Mouse (Mus musculus): ENCODE measurements at regions not wholly inside any gene's neighbourhood (a gene's known extent, or its start where the extent isn't known, plus 50 kb on each side); places are given as distances from the start of the nearest gene placed in this dataset.

DNA sequence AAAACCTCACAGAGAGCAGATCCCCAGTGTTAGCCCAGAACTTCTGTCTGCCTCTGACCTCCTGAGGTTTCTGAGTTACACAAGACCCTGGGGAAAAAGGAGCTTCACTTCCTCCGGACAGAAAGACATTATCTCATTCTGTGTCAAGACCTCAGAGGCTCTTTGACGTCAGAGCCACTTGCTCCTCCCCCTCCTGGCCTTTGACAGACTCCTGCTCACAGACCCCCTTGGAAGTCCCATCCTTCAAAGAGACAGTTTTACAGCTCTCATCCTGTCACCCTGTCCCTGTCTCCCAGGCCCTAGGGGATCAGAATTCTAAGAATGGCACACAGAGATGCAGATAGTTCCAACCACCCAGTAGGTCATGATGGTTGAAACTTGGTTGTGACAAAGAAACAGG lies 206.2 kb upstream of the Tnp1 start:
- no peaks in the 10 kb centered on the region for H3K27me3 ChIP-seq
- ChIA-PET POLR2A (no interaction called here), CTCF (interaction anchor here (1.0 kb wide), 1 partner anchor 13 kb away, joined by 3 read pairs; no protein-coding TSS in a partner anchor)
- no peak for DNase-seq (ENCODE audit: low read depth, low spot score)
- in situ Hi-C loops (cut with MboI; ENCODE audit: low pct_unique_long_range_greater_than_20kb) = no loop called here
- no peak for TF ChIP-seq CTCF (IDR thresholded peaks at IDR 0.05)
- no peak for ATAC-seq

- in situ Hi-C loops (cut with MboI; ENCODE audit: low pct_unique_long_range_greater_than_20kb) = no loop called here
- no peak for ATAC-seq
These were observed 198.7 kb upstream of the Tnp1 start for GRCm38 (mm10) chr1:73214305-73214946.

DNA sequence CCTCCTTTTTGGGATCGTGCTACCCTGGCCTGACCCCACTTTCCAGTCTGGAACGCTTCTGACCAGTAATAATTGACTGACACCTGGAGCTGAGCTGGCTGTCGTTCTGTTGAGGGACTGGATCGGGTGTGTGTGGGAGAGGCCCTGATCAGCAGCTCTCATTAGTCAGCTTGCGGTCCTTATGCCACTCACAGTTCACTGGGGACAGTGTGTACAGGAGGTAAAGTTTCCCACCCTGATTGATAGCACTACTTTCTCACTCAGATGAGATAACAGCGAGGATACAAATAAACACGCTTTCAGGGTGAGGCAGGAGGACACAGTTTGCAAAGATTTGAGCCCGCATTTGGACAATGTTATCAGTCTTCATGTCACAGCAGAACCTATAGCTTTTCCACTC lies 191.7 kb upstream of the Tnp1 start:
- ChIA-PET CTCF (no interaction called here), POLR2A (no interaction called here)
- H3K27me3 ChIP-seq = no peaks in the 10 kb centered on the region
- no peak for DNase-seq (ENCODE audit: low read depth, low spot score)
- in situ Hi-C loops (cut with MboI; ENCODE audit: low pct_unique_long_range_greater_than_20kb) = no loop called here
- no peak for TF ChIP-seq CTCF (IDR thresholded peaks at IDR 0.05)
- no peak for ATAC-seq

More at GRCm38 (mm10) chr1:73214305-73214946, 198.7 kb upstream of the Tnp1 start:
- ChIA-PET CTCF (no interaction called here), POLR2A (no interaction called here)
- TF ChIP-seq CTCF (IDR thresholded peaks at IDR 0.05) = no peak
- no peak for DNase-seq (ENCODE audit: low read depth, low spot score)
- peaks cover 3% of the 10 kb centered on the region for H3K27me3 ChIP-seq

DNA sequence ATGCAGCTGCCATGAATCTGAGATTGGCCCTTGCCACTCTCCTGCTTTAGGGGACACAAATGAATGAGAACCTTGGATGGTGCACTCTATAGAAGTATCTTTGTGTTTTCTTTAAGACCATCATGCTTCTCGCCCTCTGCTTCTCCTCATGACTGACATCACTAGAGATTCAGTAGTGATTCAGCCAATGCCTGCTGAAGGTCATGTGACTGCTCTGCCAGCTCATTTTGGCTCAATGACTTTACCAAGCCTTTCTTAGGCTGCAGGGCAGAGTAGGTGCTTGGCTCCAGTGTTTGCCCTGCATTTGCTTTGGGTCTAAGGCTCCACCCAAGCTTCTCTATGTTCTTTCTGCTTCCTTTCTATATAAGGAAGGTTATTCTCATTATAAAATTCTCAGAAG lies 190.1 kb upstream of the Tnp1 start:
- no peak for TF ChIP-seq CTCF (IDR thresholded peaks at IDR 0.05)

GRCm38 (mm10) chr1:73200112-73200511 lies 184.4 kb upstream of the Tnp1 start:
- DNase-seq (ENCODE audit: low read depth, low spot score) = no peak
- ChIA-PET POLR2A (no interaction called here), CTCF (no interaction called here)
- ATAC-seq = no peak
- TF ChIP-seq CTCF (IDR thresholded peaks at IDR 0.05) = no peak
- H3K27me3 ChIP-seq = no peaks in the 10 kb centered on the region
- in situ Hi-C loops (cut with MboI; ENCODE audit: low pct_unique_long_range_greater_than_20kb) = no loop called here

More for the DNA sequence above, 190.1 kb upstream of the Tnp1 start:
- DNase-seq (ENCODE audit: low read depth, low spot score) (no peak), ATAC-seq (no peak)
- H3K27me3 ChIP-seq = no peaks in the 10 kb centered on the region
- POLR2A ChIA-PET = no interaction called here
- CTCF ChIA-PET = no interaction called here
- in situ Hi-C loops (cut with MboI; ENCODE audit: low pct_unique_long_range_greater_than_20kb) = no loop called here

GRCm38 (mm10) chr1:73190832-73191231 lies 175.1 kb upstream of the Tnp1 start:
- POLR2A ChIA-PET = no interaction called here
- ATAC-seq = no peak
- TF ChIP-seq CTCF (IDR thresholded peaks at IDR 0.05) = no peak
- DNase-seq (ENCODE audit: low read depth, low spot score) = no peak
- H3K27me3 ChIP-seq = no peaks in the 10 kb centered on the region
- CTCF ChIA-PET = no interaction called here
- in situ Hi-C loops (cut with MboI; ENCODE audit: low pct_unique_long_range_greater_than_20kb) = no loop called here

- no peak for TF ChIP-seq CTCF (IDR thresholded peaks at IDR 0.05)
- DNase-seq (ENCODE audit: low read depth, low spot score) = no peak
- CTCF ChIA-PET = no interaction called here
- no peak for ATAC-seq
- POLR2A ChIA-PET = no interaction called here
- in situ Hi-C loops (cut with MboI; ENCODE audit: low pct_unique_long_range_greater_than_20kb) = no loop called here
- H3K27me3 ChIP-seq = no peaks in the 10 kb centered on the region
These were observed 173.1 kb upstream of the Tnp1 start for GRCm38 (mm10) chr1:73188796-73189195.

DNA sequence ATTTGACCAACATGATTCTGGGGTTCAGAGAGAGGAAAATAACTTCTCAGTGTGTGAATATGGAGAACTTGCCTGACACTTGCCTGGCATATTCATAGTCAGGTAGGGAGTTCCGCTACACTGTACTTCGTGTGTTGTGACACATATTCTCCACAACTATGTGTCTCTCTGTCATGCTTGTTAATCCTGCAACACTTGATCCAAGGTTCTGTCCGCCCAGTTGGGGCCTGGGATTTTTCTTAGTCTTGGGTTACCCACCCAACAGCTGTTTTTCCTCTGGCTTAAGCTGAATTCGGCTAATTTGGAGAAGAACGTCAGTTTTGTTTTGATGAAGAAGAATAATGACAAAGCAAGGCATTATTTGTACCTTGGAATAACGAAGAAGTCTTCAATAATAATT lies 168.8 kb upstream of the Tnp1 start:
- in situ Hi-C loops (cut with MboI; ENCODE audit: low pct_unique_long_range_greater_than_20kb) = no loop called here
- ATAC-seq = no peak
- CTCF ChIA-PET = interaction anchor here (1.1 kb wide), 1 partner anchor 13 kb away, joined by 3 read pairs; no protein-coding TSS in a partner anchor

DNA sequence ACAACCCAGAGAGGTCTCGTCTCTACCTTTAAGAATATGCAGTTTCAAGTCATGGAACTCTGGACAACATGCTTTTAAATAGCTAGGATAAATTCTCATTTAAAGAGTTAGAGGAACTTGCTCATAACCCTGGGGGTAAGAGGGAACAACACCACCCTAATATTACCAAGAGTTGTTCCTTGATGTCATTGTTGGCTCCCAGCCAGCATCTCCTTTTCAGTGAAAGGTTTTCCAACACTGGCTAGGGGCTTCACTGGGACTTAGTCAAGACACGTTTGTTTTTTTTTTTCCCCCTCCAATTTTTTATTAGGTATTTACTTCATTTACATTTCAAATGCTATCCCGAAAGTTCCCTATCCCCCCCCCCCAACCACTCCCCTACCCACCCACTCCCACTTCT lies 163.1 kb upstream of the Tnp1 start:
- DNase-seq (ENCODE audit: low read depth, low spot score) (no peak), ATAC-seq (no peak)
- TF ChIP-seq CTCF (IDR thresholded peaks at IDR 0.05) = no peak
- CTCF ChIA-PET = no interaction called here
- no peaks in the 10 kb centered on the region for H3K27me3 ChIP-seq
- in situ Hi-C loops (cut with MboI; ENCODE audit: low pct_unique_long_range_greater_than_20kb) = no loop called here
- POLR2A ChIA-PET = no interaction called here

More for the DNA sequence above, 168.8 kb upstream of the Tnp1 start:
- DNase-seq (ENCODE audit: low read depth, low spot score) = no peak
- H3K27me3 ChIP-seq = no peaks in the 10 kb centered on the region
- no peak for TF ChIP-seq CTCF (IDR thresholded peaks at IDR 0.05)
- POLR2A ChIA-PET = no interaction called here

GRCm38 (mm10) chr1:73177076-73177475 lies 161.4 kb upstream of the Tnp1 start:
- ChIA-PET POLR2A (no interaction called here), CTCF (no interaction called here)
- in situ Hi-C loops (cut with MboI; ENCODE audit: low pct_unique_long_range_greater_than_20kb) = no loop called here
- no peak for TF ChIP-seq CTCF (IDR thresholded peaks at IDR 0.05)
- ATAC-seq = no peak
- DNase-seq (ENCODE audit: low read depth, low spot score) = no peak
- no peaks in the 10 kb centered on the region for H3K27me3 ChIP-seq

- CTCF ChIA-PET = no interaction called here
- H3K27me3 ChIP-seq = no peaks in the 10 kb centered on the region
- POLR2A ChIA-PET = no interaction called here
- no peak for TF ChIP-seq CTCF (IDR thresholded peaks at IDR 0.05)
- ATAC-seq (no peak), DNase-seq (ENCODE audit: low read depth, low spot score) (no peak)
- in situ Hi-C loops (cut with MboI; ENCODE audit: low pct_unique_long_range_greater_than_20kb) = no loop called here
These were observed 154.9 kb upstream of the Tnp1 start for GRCm38 (mm10) chr1:73170668-73171008.

DNA sequence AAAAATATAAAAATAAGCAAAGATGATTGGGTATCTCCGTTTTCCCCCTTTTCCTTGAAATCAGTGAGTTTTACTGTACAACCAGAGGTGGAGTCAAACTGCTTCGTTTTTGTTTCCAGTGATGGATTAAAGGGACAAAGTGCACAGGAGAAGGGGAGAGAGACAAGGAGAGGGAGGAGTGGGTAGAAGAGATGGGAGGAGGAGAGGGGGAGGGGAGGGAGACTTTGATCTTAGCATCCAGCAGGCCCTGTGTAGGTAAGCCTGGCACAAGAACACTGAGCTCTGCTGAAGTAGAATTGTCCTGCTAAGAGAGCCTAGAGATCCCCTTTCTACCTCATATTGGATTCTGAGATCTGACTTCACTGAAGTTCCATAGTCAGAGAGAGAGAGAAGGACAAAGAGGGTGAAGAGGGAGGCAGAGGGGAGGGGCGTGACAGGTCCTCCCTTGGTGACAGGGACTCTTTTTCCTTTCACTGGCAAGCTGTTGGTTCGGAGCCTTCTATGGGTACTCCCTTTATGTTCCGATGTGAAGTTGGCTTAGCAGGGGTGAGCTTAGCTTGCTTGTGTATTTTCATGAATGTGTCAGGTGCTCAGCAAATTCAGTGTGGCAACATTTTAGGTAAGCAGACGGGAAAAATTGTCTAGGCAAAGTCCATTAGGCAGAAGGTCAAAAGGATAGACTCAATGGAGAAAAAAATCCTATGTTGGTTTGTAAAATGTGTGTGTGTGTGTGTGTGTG lies 154.4 kb upstream of the Tnp1 start:
- in situ Hi-C loops (cut with MboI; ENCODE audit: low pct_unique_long_range_greater_than_20kb) = no loop called here
- no peak for TF ChIP-seq CTCF (IDR thresholded peaks at IDR 0.05)
- no peaks in the 10 kb centered on the region for H3K27me3 ChIP-seq
- ChIA-PET CTCF (no interaction called here), POLR2A (no interaction called here)
- DNase-seq (ENCODE audit: low read depth, low spot score) (no peak), ATAC-seq (no peak)
